Mouse (Mus musculus) gastrocnemius, adult 2 months (tissue): Measurements from ENCODE around the gene Nol4l. TPM values are rescaled to one million over a fixed set of nuclear protein-coding genes. Genes with fewer than 3 reads are reported as not detected.

Experiments used
- DNase-seq: peaks from one replicate; pipeline ENCODE4 v3.0.0; 2022
- H3K27ac ChIP-seq: fragments of 200-600 bp; 2 replicates; pipeline ENCODE4 v1.8.1; 2022; ENCODE audit warnings: mild to moderate bottlenecking
- H3K4me3 ChIP-seq: fragments of 200-600 bp; 2 replicates; pipeline ENCODE4 v1.8.1; 2022; ENCODE audit warnings: mild to moderate bottlenecking, moderate library complexity
- CTCF ChIP-seq: fragments of 200-600 bp; IDR thresholded peaks from 2 replicates; pipeline ENCODE4 v1.8.1; 2022; ENCODE audit warnings: antibody characterized with exemption, mild to moderate bottlenecking, moderate library complexity
- intact Hi-C: fragments of 180-260 bp; cut with DNase I; formaldehyde crosslinking; loops from one replicate; pipeline ENCODE4 v1.15.1; 2025
- total RNA-seq, 2 experiments: library from RNA; stranded (reverse); gene quantifications; 2 replicates each; pipeline ENCODE4 v1.2.3; 2021

The Nol4l gene
- total RNA-seq, 2 experiments from 2014 or later, result 1.0 to 1.2 TPM

- DNase-seq, result no peak
- intact Hi-C loops, result no loop called here
Observed at GRCm38 (mm10) chr2:153453961-153454759, 75.6 kb downstream of the Nol4l start.

GRCm38 (mm10) chr2:153448519-153448918, 81.3 kb downstream of the Nol4l start:
- no peak overlapping the region for H3K4me3 ChIP-seq
- DNase-seq, result no peak
- no peak overlapping the region for H3K27ac ChIP-seq
- intact Hi-C loops, result no loop called here
- no peak for TF ChIP-seq CTCF

More at GRCm38 (mm10) chr2:153453961-153454759, 75.6 kb downstream of the Nol4l start:
- Histone ChIP-seq H3K27ac (no peak overlapping the region), H3K4me3 (no peak overlapping the region)
- no peak for TF ChIP-seq CTCF

GRCm38 (mm10) chr2:153447719-153448118, 82.1 kb downstream of the Nol4l start:
- H3K27ac ChIP-seq, result no peak overlapping the region
- intact Hi-C loops, result no loop called here
- DNase-seq, result no peak
- TF ChIP-seq CTCF, result no peak
- H3K4me3 ChIP-seq, result no peak overlapping the region

GRCm38 (mm10) chr2:153446476-153446875, 83.3 kb downstream of the Nol4l start:
- Histone ChIP-seq H3K4me3 (no peak overlapping the region), H3K27ac (no peak overlapping the region)
- no peak for TF ChIP-seq CTCF
- no peak for DNase-seq
- intact Hi-C loops, result no loop called here

GRCm38 (mm10) chr2:153446017-153446408, 83.8 kb downstream of the Nol4l start:
- no peak for DNase-seq
- peak; percentile 89 for TF ChIP-seq CTCF
- peak overlapping the region; percentile 39; the same call in 1 of the 2 replicates for H3K27ac ChIP-seq
- intact Hi-C loops, result no loop called here
- peak overlapping the region; percentile 95 for H3K4me3 ChIP-seq

GRCm38 (mm10) chr2:153445137-153446016, 84.4 kb downstream of the Nol4l start:
- peak overlapping the region; percentile 95 for H3K4me3 ChIP-seq
- H3K27ac ChIP-seq, result peak overlapping the region; percentile 77
- no peak for TF ChIP-seq CTCF
- intact Hi-C loops, result no loop called here
- DNase-seq, result peak; percentile 43

GRCm38 (mm10) chr2:153444254-153445136, 85.3 kb downstream of the Nol4l start:
- no peak; the same call in 1 of the 2 replicates for TF ChIP-seq CTCF
- intact Hi-C loops, result loop anchor here (5.0 kb wide), 1 partner anchor 97 kb away; the partner anchor contains the start of gene Asxl1
- peak; percentile 82 for DNase-seq
- Histone ChIP-seq H3K4me3 (peak overlapping the region; percentile 95), H3K27ac (peak overlapping the region; percentile 86)

GRCm38 (mm10) chr2:153443434-153444240, 86.1 kb downstream of the Nol4l start:
- peak overlapping the region; percentile 95 for H3K4me3 ChIP-seq
- H3K27ac ChIP-seq, result peak overlapping the region; percentile 86
- intact Hi-C loops, result loop anchor here (5.0 kb wide), 1 partner anchor 96 kb away; the partner anchor contains the start of gene Asxl1
- TF ChIP-seq CTCF, result no peak
- peak; percentile 55 for DNase-seq

GRCm38 (mm10) chr2:153442720-153443119, 87.1 kb downstream of the Nol4l start:
- no peak for DNase-seq
- intact Hi-C loops, result loop anchor here (5.0 kb wide), 1 partner anchor 95 kb away; the partner anchor contains the start of gene Asxl1
- Histone ChIP-seq H3K27ac (peak overlapping the region; percentile 86), H3K4me3 (peak overlapping the region; percentile 95)
- no peak for TF ChIP-seq CTCF

- Histone ChIP-seq H3K27ac (peak overlapping the region; percentile 51; the same call in 1 of the 2 replicates), H3K4me3 (no peak overlapping the region)
- no peak for TF ChIP-seq CTCF
- intact Hi-C loops, result loop anchor here (5.0 kb wide), 1 partner anchor 94 kb away; the partner anchor contains the start of gene Asxl1
- no peak for DNase-seq
Observed at GRCm38 (mm10) chr2:153441228-153441627, 88.5 kb downstream of the Nol4l start.

GRCm38 (mm10) chr2:153440755-153441154, 89.0 kb downstream of the Nol4l start:
- TF ChIP-seq CTCF, result no peak
- no peak overlapping the region for H3K27ac ChIP-seq
- no peak for DNase-seq
- intact Hi-C loops, result loop anchor here (5.0 kb wide), 1 partner anchor 93 kb away; the partner anchor contains the start of gene Asxl1
- H3K4me3 ChIP-seq, result no peak overlapping the region
